In genomic region chr2:156584797-156585471, GRCm38 (mm10) we compare ENCODE assay signal across 8 mouse cellular contexts. TPM values are rescaled to one million over a fixed set of nuclear protein-coding genes. Genes with fewer than 3 reads are reported as not detected.
DNase-seq lines count a peak whose midpoint lies in the region; ATAC-seq lines count a peak whose summit lies in the region.
"Had no signal": no experiment of that assay in that cellular context is flagged by ENCODE, and none has a peak within 500 bp of the region (broad histone marks: within the 10 kb centered on the region; RNA-seq: fewer than 3 reads in every experiment).

No protein-coding gene starts in this region.

- H3K27me3 ChIP-seq in lung, embryonic 16.5 days (ENCODE audit: control insufficient read depth, insufficient read depth, low read depth, low read length): no peaks in the 10 kb centered on the region; the same call in 1 of the 2 replicates
- 0 out of 2 replicates have a peak, but pooled peaks cover 3% of the 10 kb centered on the region for H3K27me3 ChIP-seq in heart, embryonic 15.5 days
- H3K27me3 ChIP-seq: lung, embryonic 15.5 days had no signal

- H3K27ac ChIP-seq in lung, embryonic 16.5 days (ENCODE audit: low read length): no peak overlapping the region
- peak overlapping the region; percentile 69 for H3K27ac ChIP-seq in heart, embryonic 15.5 days
- H3K27ac ChIP-seq: lung, embryonic 15.5 days had no signal

- H3K9ac ChIP-seq in lung, embryonic 16.5 days (ENCODE audit: low read length): no peak overlapping the region
- no peak overlapping the region for H3K9ac ChIP-seq in heart, embryonic 15.5 days
- H3K9ac ChIP-seq: lung, embryonic 15.5 days had no signal

- no peak for DNase-seq in lung, postnatal 36 days
- DNase-seq in layer of hippocampus, postnatal 10 days (ENCODE audit: low spot score in 2 of 2): peak; percentile 40 to 50
- DNase-seq in retina, embryonic 14.5 days (ENCODE audit: low spot score): peak; percentile 27
- DNase-seq in adrenal gland, postnatal 4 days (ENCODE audit: low spot score in 2 of 2): no peak
- DNase-seq in gastrocnemius, postnatal 4 days (ENCODE audit: low spot score in 2 of 2): no peak

- WGBS in lung, embryonic 16.5 days: 45% methylated on average over 14 of the region's 14 CpGs
- 37% methylated on average over 14 of the region's 14 CpGs for WGBS in heart, embryonic 15.5 days

- H3K4me2 ChIP-seq in lung, embryonic 16.5 days (ENCODE audit: low read depth, low read length): no peak overlapping the region
- peak overlapping the region; percentile 32 for H3K4me2 ChIP-seq in heart, embryonic 15.5 days
- H3K4me2 ChIP-seq: lung, embryonic 15.5 days had no signal

- ATAC-seq in lung, embryonic 16.5 days (ENCODE audit: low read depth): peak; percentile 34; the same call in 1 of the 2 replicates
- peak; percentile 53 for ATAC-seq in heart, embryonic 15.5 days (replicated peaks; ENCODE audit: insufficient number of reproducible peaks, insufficient read depth, low FRiP score, low read depth)

- H3K4me1 ChIP-seq in lung, embryonic 16.5 days (replicated peaks; ENCODE audit: control insufficient read depth, insufficient read depth, low read length): no peaks in the 10 kb centered on the region
- peaks cover 29% of the 10 kb centered on the region for H3K4me1 ChIP-seq in heart, embryonic 15.5 days (replicated peaks)
- H3K4me1 ChIP-seq: lung, embryonic 15.5 days had no signal

- no peaks in the 10 kb centered on the region for H3K36me3 ChIP-seq in lung, embryonic 16.5 days (ENCODE audit: control insufficient read depth, insufficient read depth, low read length)
- no peaks in the 10 kb centered on the region for H3K36me3 ChIP-seq in heart, embryonic 15.5 days
- H3K36me3 ChIP-seq: lung, embryonic 15.5 days had no signal

- H3K4me3 ChIP-seq in lung, embryonic 16.5 days (ENCODE audit: low read length): no peak overlapping the region
- no peak overlapping the region for H3K4me3 ChIP-seq in heart, embryonic 15.5 days
- H3K4me3 ChIP-seq: lung, embryonic 15.5 days had no signal

- no peaks in the 10 kb centered on the region for H3K9me3 ChIP-seq in lung, embryonic 16.5 days (ENCODE audit: control insufficient read depth, low read length)
- H3K9me3 ChIP-seq in heart, embryonic 15.5 days (replicated peaks): no peaks in the 10 kb centered on the region
- H3K9me3 ChIP-seq: lung, embryonic 15.5 days had no signal

RNA-seq across cellular contexts. Expression of gene Dlgap4, which starts 28.6 kb away (rescaled TPM):
- 59.1 and 66.4 TPM in 2 replicates for polyA plus RNA-seq in lung, embryonic 16.5 days (2015; fragmentation: Nextera tagmentation; extraction: Ambion mirVana)
- 45.4 and 52.2 TPM in 2 replicates for polyA plus RNA-seq in heart, embryonic 15.5 days (2015; fragmentation: Nextera tagmentation; extraction: Ambion mirVana)
- total RNA-seq in layer of hippocampus, postnatal 10 days (2021): 100 to 1,000 TPM; 220 to 257 TPM
- 10 to 100 TPM; 52.4 to 53.9 TPM for total RNA-seq in adrenal gland, postnatal 4 days (2021)
- 10 to 100 TPM; 81.1 to 93.7 TPM for total RNA-seq in gastrocnemius, postnatal 4 days (2021)

RNA-seq across cellular contexts. Expression of gene Aar2, which starts 37.5 kb away (rescaled TPM):
- polyA plus RNA-seq in lung, embryonic 16.5 days (2015; fragmentation: Nextera tagmentation; extraction: Ambion mirVana): 31.0 and 32.1 TPM in 2 replicates
- 20.0 and 24.2 TPM in 2 replicates for polyA plus RNA-seq in heart, embryonic 15.5 days (2015; fragmentation: Nextera tagmentation; extraction: Ambion mirVana)
- 10 to 100 TPM; 30.4 to 33.5 TPM for total RNA-seq in layer of hippocampus, postnatal 10 days (2021)
- total RNA-seq in adrenal gland, postnatal 4 days (2021): 10 to 100 TPM; 34.2 to 35.8 TPM
- 10 to 100 TPM; 20.3 to 20.5 TPM for total RNA-seq in gastrocnemius, postnatal 4 days (2021)

Comparison
In these comparisons a context has a peak if more than half of its experiments do, and no peak if none do; other contexts are left out.
1. DNase-seq: peak in layer of hippocampus, postnatal 10 days (2 of 2) and retina, embryonic 14.5 days (single experiment); none in lung, postnatal 36 days (single experiment), adrenal gland, postnatal 4 days (0 of 2) and gastrocnemius, postnatal 4 days (0 of 2).